26 mouse cellular contexts compared by ENCODE assay signal in the genomic region with DNA sequence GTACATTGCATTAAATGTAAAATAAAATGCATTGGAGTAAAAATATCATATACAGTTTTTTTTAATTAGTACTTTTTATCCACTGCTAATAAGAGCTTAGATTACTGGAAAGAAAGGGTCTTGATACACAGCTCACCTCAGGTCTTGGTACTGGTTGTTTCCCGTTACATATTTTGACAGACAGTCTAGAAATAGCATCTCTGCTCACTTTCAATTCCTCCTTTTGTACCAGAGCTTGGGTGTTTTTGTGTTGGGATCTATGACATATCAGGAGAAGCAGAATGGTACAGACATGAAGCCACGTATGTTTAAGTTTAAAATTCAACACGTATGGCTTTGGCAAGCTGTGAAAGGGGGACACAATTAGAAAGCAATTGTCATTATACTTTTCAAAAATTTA.
"Had no signal": no experiment of that assay in that cellular context is flagged by ENCODE, and none has a peak within 500 bp of the region (broad histone marks: within the 10 kb centered on the region; RNA-seq: fewer than 3 reads in every experiment).

No protein-coding gene starts in this region.

- DNase-seq: cerebellum, adult 8-10 months; cerebellum, adult 9-10 months; cerebellum, adult 9-11 months; cerebellum, postnatal 10 days; cerebellum, postnatal 14 days; cerebellum, postnatal 25 days; cerebellum, postnatal 36 days; embryo, embryonic 11 days; forebrain, postnatal 0 days; gastrocnemius, adult 2 months; gastrocnemius, postnatal 10 days; gastrocnemius, postnatal 14 days; gastrocnemius, postnatal 25 days; gastrocnemius, postnatal 36 days; heart, adult 18-20 months; heart, adult 2 months had no signal

- H3K27me3 ChIP-seq: embryonic facial prominence, embryonic 12.5 days; embryonic facial prominence, embryonic 13.5 days; embryonic facial prominence, embryonic 15.5 days; forebrain, embryonic 13.5 days had no signal

- H3K36me3 ChIP-seq: embryonic facial prominence, embryonic 10.5 days; embryonic facial prominence, embryonic 12.5 days; embryonic facial prominence, embryonic 13.5 days; embryonic facial prominence, embryonic 15.5 days; forebrain, embryonic 10.5 days; forebrain, embryonic 12.5 days had no signal

- H3K4me3 ChIP-seq: embryonic facial prominence, embryonic 10.5 days; embryonic facial prominence, embryonic 12.5 days; embryonic facial prominence, embryonic 13.5 days; embryonic facial prominence, embryonic 15.5 days; erythroblast, embryonic 14.5 days; forebrain, embryonic 10.5 days; forebrain, embryonic 12.5 days; forebrain, embryonic 13.5 days; gastrocnemius, adult 2 months; heart, adult 2 months had no signal

- H3K9me3 ChIP-seq: embryonic facial prominence, embryonic 10.5 days; embryonic facial prominence, embryonic 12.5 days; embryonic facial prominence, embryonic 13.5 days; embryonic facial prominence, embryonic 15.5 days; forebrain, embryonic 10.5 days; forebrain, embryonic 12.5 days; forebrain, embryonic 13.5 days had no signal

- ATAC-seq: forebrain, embryonic 13.5 days; forebrain, embryonic 14.5 days; forebrain, embryonic 16.5 days; forebrain, postnatal 0 days had no signal

- H3K4me2 ChIP-seq: embryonic facial prominence, embryonic 12.5 days; embryonic facial prominence, embryonic 13.5 days; embryonic facial prominence, embryonic 15.5 days; forebrain, embryonic 12.5 days; forebrain, embryonic 13.5 days had no signal

- H3K4me1 ChIP-seq: embryonic facial prominence, embryonic 12.5 days; embryonic facial prominence, embryonic 13.5 days; embryonic facial prominence, embryonic 15.5 days had no signal

- H3K27ac ChIP-seq: embryonic facial prominence, embryonic 10.5 days; embryonic facial prominence, embryonic 12.5 days; embryonic facial prominence, embryonic 13.5 days; embryonic facial prominence, embryonic 15.5 days; forebrain, embryonic 10.5 days; forebrain, embryonic 12.5 days; forebrain, embryonic 13.5 days; gastrocnemius, adult 2 months; heart, adult 2 months had no signal

- H3K9ac ChIP-seq: embryonic facial prominence, embryonic 12.5 days; embryonic facial prominence, embryonic 13.5 days; embryonic facial prominence, embryonic 15.5 days; forebrain, embryonic 12.5 days; forebrain, embryonic 13.5 days; forebrain, postnatal 0 days had no signal
